Mouse (Mus musculus) embryonic facial prominence, embryonic 15.5 days (tissue): ENCODE measurements around the gene Stxbp5. TPM values are rescaled to one million over a fixed set of nuclear protein-coding genes. Genes with fewer than 3 reads are reported as not detected.

ENCODE experiments used
- ATAC-seq: fragments of 200-750 bp; cut with Nextera tagmentation; 2 replicates; pipeline ENCODE4 v1.8.0; 2017; ENCODE audit warnings: low read depth, moderate TSS enrichment; ENCODE audit not compliant: insufficient number of reproducible peaks, low FRiP score, low TSS enrichment
- H3K27ac ChIP-seq: fragments of 300-500 bp; sonication (generic); replicated peaks from 2 replicates; pipeline ENCODE4 v1.5.1; 2015; ENCODE audit warnings: mild to moderate bottlenecking, inconsistent platforms
- H3K27me3 ChIP-seq: fragments of 300-500 bp; sonication (generic); 2 replicates; pipeline ENCODE4 v1.6.1; 2015; ENCODE audit warnings: inconsistent platforms
- H3K36me3 ChIP-seq: fragments of 300-500 bp; sonication (generic); 2 replicates; pipeline ENCODE4 v1.6.1; 2015; ENCODE audit warnings: mild to moderate bottlenecking, inconsistent platforms
- H3K4me1 ChIP-seq: fragments of 300-500 bp; sonication (generic); 2 replicates; pipeline ENCODE4 v1.6.1; 2015; ENCODE audit warnings: inconsistent platforms
- H3K4me2 ChIP-seq: fragments of 300-500 bp; sonication (generic); replicated peaks from 2 replicates; pipeline ENCODE4 v1.6.1; 2015; ENCODE audit warnings: mild to moderate bottlenecking, inconsistent platforms
- H3K4me3 ChIP-seq: fragments of 300-500 bp; sonication (generic); replicated peaks from 2 replicates; pipeline ENCODE4 v1.5.1; 2015; ENCODE audit warnings: mild to moderate bottlenecking, inconsistent platforms
- H3K9ac ChIP-seq: fragments of 300-500 bp; sonication (generic); 2 replicates; pipeline ENCODE4 v1.6.1; 2015; ENCODE audit warnings: inconsistent platforms
- H3K9me3 ChIP-seq: fragments of 300-500 bp; sonication (generic); replicated peaks from 2 replicates; pipeline ENCODE4 v1.6.1; 2016; ENCODE audit warnings: inconsistent platforms
- WGBS: fragments of 180-500 bp; shearing (Covaris S2); methylation state at CpG from one replicate; pipeline ENCODE4 v1.1.7; 2015; 5-methylcytosine and 5-hydroxymethylcytosine counted together
- polyA plus RNA-seq: library from polyadenylated mRNA; unstranded; fragments of >200 nt; fragmentation: Nextera tagmentation; extraction: Ambion mirVana; gene quantifications from 2 replicates; pipeline ENCODE4 v1.2.1, GENCODE M21; 2015

The Stxbp5 gene
- polyA plus RNA-seq, 1 experiment from 2014 or later: 6.2 TPM

- no peak overlapping the region for H3K27ac ChIP-seq
- no peaks in the 10 kb centered on the region for H3K9me3 ChIP-seq
- ATAC-seq: no peak
- H3K27me3 ChIP-seq: no peaks in the 10 kb centered on the region
- no peaks in the 10 kb centered on the region for H3K4me1 ChIP-seq
- no peak overlapping the region for H3K4me3 ChIP-seq
- H3K4me2 ChIP-seq: no peak overlapping the region
- H3K36me3 ChIP-seq: peaks cover 2% of the 10 kb centered on the region
- no peak overlapping the region for H3K9ac ChIP-seq
- WGBS: 62% methylated on average over 9 of the region's 9 CpGs
These were observed 44.1 kb downstream of the Stxbp5 start for GRCm38 (mm10) chr10:9856792-9857191.

- Histone ChIP-seq H3K9ac (no peak overlapping the region), H3K4me2 (no peak overlapping the region), H3K9me3 (no peaks in the 10 kb centered on the region), H3K36me3 (peaks cover 5% of the 10 kb centered on the region; the same call in 1 of the 2 replicates), H3K27ac (no peak overlapping the region), H3K4me3 (no peak overlapping the region), H3K4me1 (no peaks in the 10 kb centered on the region), H3K27me3 (no peaks in the 10 kb centered on the region)
- peak; percentile 11; the same call in 1 of the 2 replicates for ATAC-seq
- WGBS: 94% methylated on average over 4 of the region's 4 CpGs
These were observed 54.5 kb downstream of the Stxbp5 start for GRCm38 (mm10) chr10:9846408-9846807.

GRCm38 (mm10) chr10:9839408-9839807, 61.5 kb downstream of the Stxbp5 start:
- Histone ChIP-seq H3K9me3 (no peaks in the 10 kb centered on the region), H3K27me3 (no peaks in the 10 kb centered on the region), H3K9ac (no peak overlapping the region), H3K4me1 (no peaks in the 10 kb centered on the region), H3K36me3 (0 out of 2 replicates have a peak, but pooled peaks cover 4% of the 10 kb centered on the region), H3K27ac (no peak overlapping the region), H3K4me2 (no peak overlapping the region), H3K4me3 (no peak overlapping the region)
- no peak for ATAC-seq
- 71% methylated on average over 7 of the region's 7 CpGs for WGBS

- no peaks in the 10 kb centered on the region for H3K27me3 ChIP-seq
- H3K4me3 ChIP-seq: no peak overlapping the region
- H3K27ac ChIP-seq: no peak overlapping the region
- no peak overlapping the region for H3K4me2 ChIP-seq
- H3K9ac ChIP-seq: no peak overlapping the region
- H3K9me3 ChIP-seq: no peaks in the 10 kb centered on the region
- no peak for ATAC-seq
- WGBS: 93% methylated on average over 4 of the region's 4 CpGs
- H3K4me1 ChIP-seq: no peaks in the 10 kb centered on the region
- H3K36me3 ChIP-seq: peaks cover 6% of the 10 kb centered on the region; the same call in 1 of the 2 replicates
These were observed 65.9 kb downstream of the Stxbp5 start for GRCm38 (mm10) chr10:9834986-9835385.

- WGBS: 81% methylated on average over 4 of the region's 4 CpGs
- no peaks in the 10 kb centered on the region for H3K9me3 ChIP-seq
- H3K27ac ChIP-seq: no peak overlapping the region
- H3K36me3 ChIP-seq: peaks cover 6% of the 10 kb centered on the region; the same call in 1 of the 2 replicates
- no peak overlapping the region for H3K9ac ChIP-seq
- H3K4me2 ChIP-seq: no peak overlapping the region
- H3K4me3 ChIP-seq: no peak overlapping the region
- no peak for ATAC-seq
- no peaks in the 10 kb centered on the region for H3K27me3 ChIP-seq
- H3K4me1 ChIP-seq: no peaks in the 10 kb centered on the region
These were observed 67.9 kb downstream of the Stxbp5 start for GRCm38 (mm10) chr10:9832937-9833336.

GRCm38 (mm10) chr10:9829744-9830143, 71.1 kb downstream of the Stxbp5 start:
- Histone ChIP-seq H3K9ac (no peak overlapping the region), H3K4me3 (no peak overlapping the region), H3K4me1 (no peaks in the 10 kb centered on the region), H3K9me3 (no peaks in the 10 kb centered on the region), H3K27me3 (no peaks in the 10 kb centered on the region), H3K4me2 (no peak overlapping the region), H3K36me3 (peaks cover 2% of the 10 kb centered on the region; the same call in 1 of the 2 replicates), H3K27ac (no peak overlapping the region)
- WGBS: 84% methylated on average over 3 of the region's 3 CpGs
- ATAC-seq: no peak

GRCm38 (mm10) chr10:9821299-9821698, 79.6 kb downstream of the Stxbp5 start:
- no peaks in the 10 kb centered on the region for H3K4me1 ChIP-seq
- no peaks in the 10 kb centered on the region for H3K9me3 ChIP-seq
- no peak overlapping the region for H3K4me2 ChIP-seq
- H3K27ac ChIP-seq: no peak overlapping the region
- ATAC-seq: no peak
- H3K4me3 ChIP-seq: no peak overlapping the region
- H3K9ac ChIP-seq: no peak overlapping the region
- no peaks in the 10 kb centered on the region for H3K36me3 ChIP-seq
- H3K27me3 ChIP-seq: no peaks in the 10 kb centered on the region
- WGBS: 55% methylated on average over 6 of the region's 6 CpGs

GRCm38 (mm10) chr10:9818574-9818973, 82.3 kb downstream of the Stxbp5 start:
- H3K9me3 ChIP-seq: no peaks in the 10 kb centered on the region
- no peak overlapping the region for H3K4me2 ChIP-seq
- no peak for ATAC-seq
- WGBS: 92% methylated on average over 7 of the region's 7 CpGs
- H3K4me1 ChIP-seq: no peaks in the 10 kb centered on the region
- H3K4me3 ChIP-seq: no peak overlapping the region
- H3K9ac ChIP-seq: no peak overlapping the region
- H3K27ac ChIP-seq: no peak overlapping the region
- H3K36me3 ChIP-seq: no peaks in the 10 kb centered on the region
- no peaks in the 10 kb centered on the region for H3K27me3 ChIP-seq

GRCm38 (mm10) chr10:9813926-9814325, 87.0 kb downstream of the Stxbp5 start:
- Histone ChIP-seq H3K4me3 (no peak overlapping the region), H3K9me3 (no peaks in the 10 kb centered on the region), H3K4me2 (no peak overlapping the region), H3K4me1 (no peaks in the 10 kb centered on the region), H3K9ac (no peak overlapping the region), H3K27ac (no peak overlapping the region), H3K27me3 (no peaks in the 10 kb centered on the region), H3K36me3 (no peaks in the 10 kb centered on the region)
- 76% methylated on average over 4 of the region's 4 CpGs for WGBS
- no peak for ATAC-seq

GRCm38 (mm10) chr10:9807596-9807995, 93.3 kb downstream of the Stxbp5 start:
- H3K4me3 ChIP-seq: no peak overlapping the region
- ATAC-seq: no peak
- no peaks in the 10 kb centered on the region for H3K9me3 ChIP-seq
- no peaks in the 10 kb centered on the region for H3K4me1 ChIP-seq
- H3K27ac ChIP-seq: no peak overlapping the region
- H3K27me3 ChIP-seq: no peaks in the 10 kb centered on the region
- H3K36me3 ChIP-seq: peaks cover 5% of the 10 kb centered on the region; the same call in 1 of the 2 replicates
- 88% methylated on average over 2 of the region's 2 CpGs for WGBS
- no peak overlapping the region for H3K4me2 ChIP-seq
- H3K9ac ChIP-seq: no peak overlapping the region

GRCm38 (mm10) chr10:9805341-9805740, 95.5 kb downstream of the Stxbp5 start:
- no peak overlapping the region for H3K9ac ChIP-seq
- no peak for ATAC-seq
- WGBS: 55% methylated on average over 3 of the region's 3 CpGs
- H3K4me1 ChIP-seq: no peaks in the 10 kb centered on the region
- no peaks in the 10 kb centered on the region for H3K9me3 ChIP-seq
- no peak overlapping the region for H3K4me3 ChIP-seq
- peaks cover 5% of the 10 kb centered on the region; the same call in 1 of the 2 replicates for H3K36me3 ChIP-seq
- H3K27me3 ChIP-seq: no peaks in the 10 kb centered on the region
- H3K27ac ChIP-seq: no peak overlapping the region
- no peak overlapping the region for H3K4me2 ChIP-seq

- 40% methylated on average over 2 of the region's 2 CpGs for WGBS
- Histone ChIP-seq H3K4me1 (no peaks in the 10 kb centered on the region), H3K9me3 (no peaks in the 10 kb centered on the region), H3K27me3 (no peaks in the 10 kb centered on the region), H3K9ac (no peak overlapping the region), H3K4me2 (no peak overlapping the region), H3K4me3 (no peak overlapping the region), H3K36me3 (peaks cover 2% of the 10 kb centered on the region; the same call in 1 of the 2 replicates), H3K27ac (no peak overlapping the region)
- no peak for ATAC-seq
These were observed 97.8 kb downstream of the Stxbp5 start for GRCm38 (mm10) chr10:9803126-9803525.
